8 mouse cellular contexts compared by ENCODE assay signal in the genomic region with DNA sequence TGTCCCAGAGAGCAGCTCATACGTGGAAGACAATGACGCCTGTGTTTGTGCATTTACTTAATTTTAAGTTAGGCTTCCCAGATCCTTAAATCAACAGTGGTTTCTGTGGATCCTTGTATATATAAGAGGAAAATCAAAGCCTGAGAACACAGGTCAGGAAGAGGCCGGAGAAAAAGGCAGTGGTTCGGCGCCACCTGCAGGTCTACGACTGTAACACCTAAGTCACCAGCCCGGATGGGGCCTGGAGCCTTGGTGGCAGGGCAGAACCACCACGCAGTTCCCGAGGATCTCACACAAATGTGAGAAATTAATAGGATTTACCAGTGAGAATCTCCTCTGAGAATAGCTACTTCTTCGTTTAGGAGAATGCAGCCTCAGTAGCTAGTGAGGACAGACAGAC.
DNase-seq lines count a peak whose midpoint lies in the region; ATAC-seq and TF ChIP-seq lines count a peak whose summit lies in the region.

No protein-coding gene starts in this region.

- H3K27ac ChIP-seq in intestine, postnatal 0 days (ENCODE audit: low read depth, low read length) = no peak overlapping the region
- no peak overlapping the region for H3K27ac ChIP-seq in intestine, embryonic 16.5 days (ENCODE audit: low read length)
- no peak overlapping the region for H3K27ac ChIP-seq in CH12.LX (ENCODE audit: insufficient read depth, low read depth)
- H3K27ac ChIP-seq in embryonic fibroblast, embryonic 13.5 days (ENCODE audit: insufficient read depth, low read length) = no peak overlapping the region
- H3K27ac ChIP-seq in limb, embryonic 10.5 days = no peak overlapping the region

- H3K79me2 ChIP-seq in CH12.LX (replicated peaks; ENCODE audit: control insufficient read depth, extremely low read depth, insufficient read depth, poor library complexity, severe bottlenecking) = no peaks in the 10 kb centered on the region

- TF ChIP-seq RAD21 in CH12.LX (IDR thresholded peaks at IDR 0.05; ENCODE audit: low read depth, low read length) = peak; percentile 88

- 13% methylated on average over 10 of the region's 10 CpGs for WGBS in intestine, postnatal 0 days
- 14% methylated on average over 10 of the region's 10 CpGs for WGBS in intestine, embryonic 16.5 days
- WGBS in limb, embryonic 10.5 days = 22% methylated on average over 10 of the region's 10 CpGs

- dilution Hi-C loops in CH12.LX (cut with MboI; ENCODE audit: extremely low pct_ligation_motif_present, extremely low pct_unique_long_range_greater_than_20kb, low sequenced_read_pairs) = no loop called here

- TF ChIP-seq POLR2A in CH12.LX (IDR thresholded peaks at IDR 0.05; ENCODE audit: low read depth, low read length) = no peak
- TF ChIP-seq POLR2A in embryonic fibroblast, embryonic 13.5 days (IDR thresholded peaks at IDR 0.05; ENCODE audit: low read depth, low read length) = no peak

- no peaks in the 10 kb centered on the region for H3K36me3 ChIP-seq in intestine, postnatal 0 days (ENCODE audit: control insufficient read depth, insufficient read depth)
- no peaks in the 10 kb centered on the region for H3K36me3 ChIP-seq in intestine, embryonic 16.5 days (ENCODE audit: control insufficient read depth, insufficient read depth, low read length)
- H3K36me3 ChIP-seq in CH12.LX (replicated peaks in 1 of 2; ENCODE audit: control insufficient read depth in 1 of 2, insufficient read depth in 1 of 2, low read length in 1 of 2) = no peaks in the 10 kb centered on the region
- H3K36me3 ChIP-seq in limb, embryonic 10.5 days = no peaks in the 10 kb centered on the region

- TF ChIP-seq EP300 in CH12.LX (IDR thresholded peaks at IDR 0.05; ENCODE audit: low read length) = no peak

- no peaks in the 10 kb centered on the region for H3K9me3 ChIP-seq in intestine, postnatal 0 days (ENCODE audit: control insufficient read depth)
- no peaks in the 10 kb centered on the region for H3K9me3 ChIP-seq in intestine, embryonic 16.5 days (ENCODE audit: control insufficient read depth, low read length)
- H3K9me3 ChIP-seq in CH12.LX (replicated peaks; ENCODE audit: low read length) = no peaks in the 10 kb centered on the region
- no peaks in the 10 kb centered on the region for H3K9me3 ChIP-seq in limb, embryonic 10.5 days (replicated peaks)

- in situ Hi-C loops in CH12.LX (cut with MboI; ENCODE audit: low pct_ligation_motif_present, low pct_unique_long_range_greater_than_20kb, low sequenced_read_pairs) = loop anchor here (5.0 to 25.0 kb wide), 2 partner anchors 50 to 225 kb away; no protein-coding TSS in a partner anchor

- ATAC-seq in intestine, postnatal 0 days = no peak
- no peak for ATAC-seq in intestine, embryonic 16.5 days

- no peak overlapping the region for H3K9ac ChIP-seq in intestine, postnatal 0 days (ENCODE audit: low read depth, low read length)
- H3K9ac ChIP-seq in intestine, embryonic 16.5 days (ENCODE audit: low read depth, low read length) = no peak overlapping the region
- H3K9ac ChIP-seq in CH12.LX (ENCODE audit: insufficient read depth, low read depth) = no peak overlapping the region

- peak; percentile 63 for TF ChIP-seq CTCF in intestine, postnatal 0 days (IDR thresholded peaks at IDR 0.05; ENCODE audit: low read depth)
- TF ChIP-seq CTCF in CH12.LX (conservative IDR thresholded peaks at IDR 0.05 in 1 of 2, IDR thresholded peaks at IDR 0.05 in 1 of 2; ENCODE audit: low read depth in 2 of 2, low read length in 2 of 2) = peak in 1 of 2 experiments; percentile 82; a peak in 2 of 4 replicates
- TF ChIP-seq CTCF in embryonic fibroblast, embryonic 13.5 days (IDR thresholded peaks at IDR 0.05; ENCODE audit: borderline replicate concordance, insufficient read depth, low read length) = peak; percentile 70; the same call in 1 of the 2 replicates

- H3K4me1 ChIP-seq in intestine, postnatal 0 days (replicated peaks; ENCODE audit: control insufficient read depth, insufficient read depth, low read length) = no peaks in the 10 kb centered on the region
- no peaks in the 10 kb centered on the region for H3K4me1 ChIP-seq in intestine, embryonic 16.5 days (ENCODE audit: control insufficient read depth, insufficient read depth, low read length)
- H3K4me1 ChIP-seq in CH12.LX (ENCODE audit: control insufficient read depth in 1 of 2, insufficient read depth in 2 of 2) = peaks cover 0 to 7% of the 10 kb centered on the region in 2 experiments; a peak in 2 of 4 replicates
- H3K4me1 ChIP-seq in embryonic fibroblast, embryonic 13.5 days (ENCODE audit: control insufficient read depth, insufficient read depth, low read length) = no peaks in the 10 kb centered on the region
- no peaks in the 10 kb centered on the region for H3K4me1 ChIP-seq in limb, embryonic 10.5 days

- peak; percentile 46 for DNase-seq in CH12.LX (ENCODE audit: extremely low read depth)
- peak; percentile 67 for DNase-seq in adrenal gland, postnatal 25 days
- peak; percentile 55 for DNase-seq in limb, embryonic 10.5 days (ENCODE audit: low spot score)
- DNase-seq in testis, postnatal 10 days (ENCODE audit: low spot score) = peak; percentile 77
- DNase-seq in yolk sac, embryonic 10.5 days (ENCODE audit: low spot score) = no peak

- H3K27me3 ChIP-seq in intestine, postnatal 0 days (replicated peaks; ENCODE audit: control insufficient read depth, insufficient read depth, low read length) = no peaks in the 10 kb centered on the region
- no peaks in the 10 kb centered on the region for H3K27me3 ChIP-seq in intestine, embryonic 16.5 days (replicated peaks; ENCODE audit: control insufficient read depth, insufficient read depth, low read length)
- peaks cover 27% of the 10 kb centered on the region for H3K27me3 ChIP-seq in CH12.LX (replicated peaks)
- H3K27me3 ChIP-seq in limb, embryonic 10.5 days (ENCODE audit: low read depth, poor library complexity, severe bottlenecking) = no peaks in the 10 kb centered on the region

- H3K4me2 ChIP-seq in intestine, postnatal 0 days (replicated peaks; ENCODE audit: low read depth) = no peak overlapping the region
- no peak overlapping the region for H3K4me2 ChIP-seq in intestine, embryonic 16.5 days (ENCODE audit: low read depth, low read length)
- H3K4me2 ChIP-seq in CH12.LX (ENCODE audit: insufficient read depth, low read depth, poor library complexity, severe bottlenecking) = no peak overlapping the region

- H3K4me3 ChIP-seq in intestine, postnatal 0 days (ENCODE audit: low read depth, low read length) = no peak overlapping the region
- H3K4me3 ChIP-seq in intestine, embryonic 16.5 days (ENCODE audit: low read length) = no peak overlapping the region
- no peak overlapping the region for H3K4me3 ChIP-seq in CH12.LX (replicated peaks in 1 of 3; ENCODE audit: low read depth in 2 of 3, low read length in 2 of 3, poor library complexity in 1 of 3)
- H3K4me3 ChIP-seq in embryonic fibroblast, embryonic 13.5 days (ENCODE audit: insufficient read depth, low read length) = no peak overlapping the region
- H3K4me3 ChIP-seq in limb, embryonic 10.5 days = no peak overlapping the region

TF ChIP-seq in CH12.LX, 34 proteins besides CTCF, POLR2A, EP300 and RAD21:
- TF ChIP-seq USF2 (conservative IDR thresholded peaks at IDR 0.05; ENCODE audit: low read depth, low read length) (no peak), ZKSCAN1 (IDR thresholded peaks at IDR 0.05; ENCODE audit: borderline replicate concordance, low read depth, low read length) (no peak), IRF4 (IDR thresholded peaks at IDR 0.05; ENCODE audit: low read depth, low read length) (no peak), UBTF (IDR thresholded peaks at IDR 0.05; ENCODE audit: low read depth, low read length) (no peak), HCFC1 (IDR thresholded peaks at IDR 0.05; ENCODE audit: low read depth, low read length) (no peak), BHLHE40 (IDR thresholded peaks at IDR 0.05; ENCODE audit: low read depth, low read length) (no peak), JUND (conservative IDR thresholded peaks at IDR 0.05; ENCODE audit: low read depth, low read length) (no peak), MAFK (IDR thresholded peaks at IDR 0.05; ENCODE audit: insufficient replicate concordance, low read length) (no peak), SIN3A (IDR thresholded peaks at IDR 0.05; ENCODE audit: low read length) (no peak), MXI1 (IDR thresholded peaks at IDR 0.05; ENCODE audit: low read depth, low read length) (no peak), ZC3H11A (IDR thresholded peaks at IDR 0.05; ENCODE audit: low read depth, low read length) (0 out of 2 replicates have a peak, but pooled peaks have one; percentile 14), TCF12 (IDR thresholded peaks at IDR 0.05; ENCODE audit: low read depth, low read length) (no peak), ETS1 (conservative IDR thresholded peaks at IDR 0.05; ENCODE audit: low read depth, low read length) (no peak), ZNF384 (IDR thresholded peaks at IDR 0.05; ENCODE audit: low read depth, low read length) (no peak), MYC (IDR thresholded peaks at IDR 0.05; ENCODE audit: low read depth, low read length) (no peak), CHD2 (IDR thresholded peaks at IDR 0.05; ENCODE audit: low read length) (no peak), CHD1 (IDR thresholded peaks at IDR 0.05; ENCODE audit: low read depth, low read length) (no peak), SMC3 (IDR thresholded peaks at IDR 0.05; ENCODE audit: low read depth, low read length) (peak; percentile 74), ELF1 (IDR thresholded peaks at IDR 0.05; ENCODE audit: low read depth, low read length) (peak; percentile 33; the same call in 1 of the 2 replicates), MEF2A (IDR thresholded peaks at IDR 0.05; ENCODE audit: borderline replicate concordance, low read depth, low read length) (no peak), PAX5 (IDR thresholded peaks at IDR 0.05; ENCODE audit: low read length) (no peak)
